Mouse (Mus musculus) lung, adult 2 months (tissue): ENCODE data around the gene Gm6408. TPM values are rescaled to one million over a fixed set of nuclear protein-coding genes. Genes with fewer than 3 reads are reported as not detected.
"Not testable (repeated sequence)": the region's sequence is repeated elsewhere in the genome, so short reads cannot be mapped to it uniquely, and the experiment has no call there.

Experiments used
- DNase-seq: peaks from one replicate; pipeline ENCODE4 v3.0.0; 2022
- H3K4me1 ChIP-seq: fragments of 200-500 bp; 2 replicates; pipeline ENCODE4 v1.6.1; 2011; ENCODE audit warnings: low read length; ENCODE audit not compliant: control insufficient read depth, insufficient read depth
- H3K4me3 ChIP-seq: fragments of 200-500 bp; replicated peaks from 2 replicates; pipeline ENCODE3; 2011; ENCODE audit warnings: low read depth, mild to moderate bottlenecking, control low read depth, low read length; ENCODE audit errors: extremely low read depth
- CTCF ChIP-seq: fragments of 200-500 bp; IDR thresholded peaks from 2 replicates; pipeline ENCODE4 v1.5.1; 2011; ENCODE audit warnings: mild to moderate bottlenecking, low read length, control low read depth; ENCODE audit not compliant: insufficient read depth
- POLR2A ChIP-seq: fragments of 200-500 bp; IDR thresholded peaks from 2 replicates; pipeline ENCODE4 v1.6.1; 2011; ENCODE audit warnings: low read depth, mild to moderate bottlenecking, control low read depth, low read length, borderline replicate concordance; ENCODE audit errors: extremely low read depth
- WGBS: fragments of 180-500 bp; shearing (Covaris S2); methylation state at CpG from one replicate; pipeline ENCODE4 v1.1.7; 2018; 5-methylcytosine and 5-hydroxymethylcytosine counted together
- polyA plus RNA-seq: library from polyadenylated mRNA; depleted of rRNA; stranded (reverse); fragments of >200 nt; gene quantifications from 2 replicates; pipeline ENCODE4 v1.2.3, GENCODE M21; 2012; rRNA removed

The Gm6408 gene
- polyA plus RNA-seq = not detected in 2 replicates

- 83% methylated on average over 3 of the region's 3 CpGs for WGBS
- DNase-seq, H3K4me1 ChIP-seq: not testable (repeated sequence)
Observed at GRCm38 (mm10) chr5:146481665-146482064, at the start of gene Gm6408. Gene Gm6408, plus strand, starts transcription at chr5:146481965.

GRCm38 (mm10) chr5:146432476-146432875 lies 49.3 kb upstream of the Gm6408 start:
- TF ChIP-seq CTCF = no peak
- no peak for TF ChIP-seq POLR2A
- H3K4me3 ChIP-seq = no peak overlapping the region
- no peaks in the 10 kb centered on the region for H3K4me1 ChIP-seq
- DNase-seq = no peak
- 75% methylated on average over 6 of the region's 6 CpGs for WGBS

More at GRCm38 (mm10) chr5:146481665-146482064, at the start of gene Gm6408:
- H3K4me3 ChIP-seq = not testable (repeated sequence)

GRCm38 (mm10) chr5:146435316-146435715 lies 46.4 kb upstream of the Gm6408 start:
- Histone ChIP-seq H3K4me3 (no peak overlapping the region), H3K4me1 (no peaks in the 10 kb centered on the region)
- WGBS = 94% methylated on average over 16 of the region's 16 CpGs
- TF ChIP-seq CTCF = no peak
- no peak for DNase-seq

- Histone ChIP-seq H3K4me1 (no peaks in the 10 kb centered on the region), H3K4me3 (no peak overlapping the region)
- TF ChIP-seq CTCF (no peak), POLR2A (no peak)
- 95% methylated on average over 11 of the region's 11 CpGs for WGBS
- DNase-seq = no peak
Observed at GRCm38 (mm10) chr5:146436796-146437195, 45.0 kb upstream of the Gm6408 start.

GRCm38 (mm10) chr5:146439152-146439781 lies 42.5 kb upstream of the Gm6408 start:
- no peak for DNase-seq
- no peak overlapping the region for H3K4me3 ChIP-seq
- 92% methylated on average over 7 of the region's 7 CpGs for WGBS
- TF ChIP-seq POLR2A = no peak
- no peak for TF ChIP-seq CTCF
- no peaks in the 10 kb centered on the region for H3K4me1 ChIP-seq

- DNase-seq = no peak
- H3K4me3 ChIP-seq = no peak overlapping the region
- no peaks in the 10 kb centered on the region for H3K4me1 ChIP-seq
- 89% methylated on average over 5 of the region's 5 CpGs for WGBS
- TF ChIP-seq POLR2A = no peak
- TF ChIP-seq CTCF = no peak
Observed at GRCm38 (mm10) chr5:146440273-146440672, 41.5 kb upstream of the Gm6408 start.

- 36% methylated on average over 2 of the region's 2 CpGs for WGBS
- H3K4me3 ChIP-seq = no peak overlapping the region
- no peak for DNase-seq
- no peaks in the 10 kb centered on the region for H3K4me1 ChIP-seq
- TF ChIP-seq POLR2A (no peak), CTCF (no peak)
Observed at GRCm38 (mm10) chr5:146442767-146443166, 39.0 kb upstream of the Gm6408 start.

GRCm38 (mm10) chr5:146446633-146447032 lies 35.1 kb upstream of the Gm6408 start:
- 78% methylated on average over 2 of the region's 2 CpGs for WGBS
- TF ChIP-seq CTCF = no peak
- Histone ChIP-seq H3K4me3 (no peak overlapping the region), H3K4me1 (no peaks in the 10 kb centered on the region)
- DNase-seq = no peak

- no peak for TF ChIP-seq CTCF
- no peak for TF ChIP-seq POLR2A
- Histone ChIP-seq H3K4me1 (no peaks in the 10 kb centered on the region), H3K4me3 (no peak overlapping the region)
- WGBS = 70% methylated on average over 11 of the region's 11 CpGs
- DNase-seq = no peak
Observed at GRCm38 (mm10) chr5:146451592-146452254, 30.0 kb upstream of the Gm6408 start.

GRCm38 (mm10) chr5:146453556-146453955 lies 28.2 kb upstream of the Gm6408 start:
- TF ChIP-seq POLR2A (no peak), CTCF (no peak)
- no peak for DNase-seq
- no peaks in the 10 kb centered on the region for H3K4me1 ChIP-seq
- WGBS = 75% methylated on average over 6 of the region's 6 CpGs
- no peak overlapping the region for H3K4me3 ChIP-seq

GRCm38 (mm10) chr5:146461612-146462011 lies 20.2 kb upstream of the Gm6408 start:
- peak; percentile 6 for DNase-seq
- 49% methylated on average over 8 of the region's 8 CpGs for WGBS
- no peak overlapping the region for H3K4me3 ChIP-seq
- TF ChIP-seq CTCF (no peak), POLR2A (no peak)
- no peaks in the 10 kb centered on the region for H3K4me1 ChIP-seq
